Mouse (Mus musculus): ENCODE measurements around the gene Slc22a6. TPM values are rescaled to one million over a fixed set of nuclear protein-coding genes. Genes with fewer than 3 reads are reported as not detected.

Gene Slc22a6
- polyA plus RNA-seq, 1 experiment from 2014 or later: not detected

Other genes starting within 250 kb of the Slc22a6 start
- not detected in 2 replicates for gene Slc22a30, start 212.9 kb upstream of the Slc22a6 start, polyA plus RNA-seq (2015; fragmentation: Nextera tagmentation; extraction: Ambion mirVana)
- 0.09 and 0.17 TPM in 2 replicates for gene Slc22a8, start 26.8 kb upstream of the Slc22a6 start, polyA plus RNA-seq (2015; fragmentation: Nextera tagmentation; extraction: Ambion mirVana)
- 1.3 and 1.9 TPM in 2 replicates for gene Chrm1, start 45.8 kb downstream of the Slc22a6 start, polyA plus RNA-seq (2015; fragmentation: Nextera tagmentation; extraction: Ambion mirVana)
- 111 and 116 TPM in 2 replicates for gene Slc3a2, start 105.3 kb downstream of the Slc22a6 start, polyA plus RNA-seq (2015; fragmentation: Nextera tagmentation; extraction: Ambion mirVana)
- gene Wdr74, start 117.8 kb downstream of the Slc22a6 start, polyA plus RNA-seq (2015; fragmentation: Nextera tagmentation; extraction: Ambion mirVana): 83.0 and 83.5 TPM in 2 replicates
- 1.1 and 2.1 TPM in 2 replicates for gene 1700092M07Rik, start 122.7 kb downstream of the Slc22a6 start, polyA plus RNA-seq (2015; fragmentation: Nextera tagmentation; extraction: Ambion mirVana)
- 146 and 148 TPM in 2 replicates for gene Stx5a, start 123.4 kb downstream of the Slc22a6 start, polyA plus RNA-seq (2015; fragmentation: Nextera tagmentation; extraction: Ambion mirVana)
- gene Nxf1, start 139.0 kb downstream of the Slc22a6 start, polyA plus RNA-seq (2015; fragmentation: Nextera tagmentation; extraction: Ambion mirVana): 150 and 165 TPM in 2 replicates
- 137 and 143 TPM in 2 replicates for gene Tmem223, start 153.0 kb downstream of the Slc22a6 start, polyA plus RNA-seq (2015; fragmentation: Nextera tagmentation; extraction: Ambion mirVana)
- 88.9 and 96.9 TPM in 2 replicates for gene Tmem179b, start 156.4 kb downstream of the Slc22a6 start, polyA plus RNA-seq (2015; fragmentation: Nextera tagmentation; extraction: Ambion mirVana)
- gene Taf6l, start 168.4 kb downstream of the Slc22a6 start, polyA plus RNA-seq (2015; fragmentation: Nextera tagmentation; extraction: Ambion mirVana): 17.1 and 19.8 TPM in 2 replicates
- gene Polr2g, start 180.5 kb downstream of the Slc22a6 start, polyA plus RNA-seq (2015; fragmentation: Nextera tagmentation; extraction: Ambion mirVana): 122 and 129 TPM in 2 replicates
- 4.4 and 4.5 TPM in 2 replicates for gene Zbtb3, start 184.5 kb downstream of the Slc22a6 start, polyA plus RNA-seq (2015; fragmentation: Nextera tagmentation; extraction: Ambion mirVana)
- 45.3 and 46.3 TPM in 2 replicates for gene Ttc9c, start 201.3 kb downstream of the Slc22a6 start, polyA plus RNA-seq (2015; fragmentation: Nextera tagmentation; extraction: Ambion mirVana)
- gene Hnrnpul2, start 202.0 kb downstream of the Slc22a6 start, polyA plus RNA-seq (2015; fragmentation: Nextera tagmentation; extraction: Ambion mirVana): 4.5 and 4.7 TPM in 2 replicates
- gene AC129217.1, start 211.7 kb downstream of the Slc22a6 start, polyA plus RNA-seq (2015; fragmentation: Nextera tagmentation; extraction: Ambion mirVana): not detected in 2 replicates
- 54.1 and 63.3 TPM in 2 replicates for gene Bscl2, start 219.4 kb downstream of the Slc22a6 start, polyA plus RNA-seq (2015; fragmentation: Nextera tagmentation; extraction: Ambion mirVana)
- 10.4 and 10.7 TPM in 2 replicates for gene Gng3, start 221.2 kb downstream of the Slc22a6 start, polyA plus RNA-seq (2015; fragmentation: Nextera tagmentation; extraction: Ambion mirVana)
- gene Lrrn4cl, start 232.7 kb downstream of the Slc22a6 start, polyA plus RNA-seq (2015; fragmentation: Nextera tagmentation; extraction: Ambion mirVana): 2.0 and 2.8 TPM in 2 replicates